In the genomic region with DNA sequence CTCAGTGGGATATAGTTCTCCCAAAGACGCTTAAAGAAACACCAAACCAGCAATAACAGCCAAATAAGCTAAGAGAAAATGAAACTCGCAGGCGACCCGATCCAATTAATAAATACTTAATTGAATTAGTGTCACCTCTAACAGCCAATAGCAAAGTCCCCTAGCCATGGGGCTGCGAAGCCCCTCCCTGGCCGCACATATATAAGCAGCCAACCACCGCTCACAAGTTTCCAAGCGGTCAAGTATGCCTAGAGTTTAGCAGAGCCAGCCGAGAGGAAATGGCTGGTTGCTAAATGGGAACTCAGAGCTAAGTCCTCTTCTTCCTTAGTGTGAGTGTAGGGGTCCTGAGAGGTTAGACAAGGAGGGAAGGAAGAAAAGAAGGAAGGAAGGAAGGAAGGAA, we compare ENCODE assay signal across 8 mouse cellular contexts. TPM values are rescaled to one million over a fixed set of nuclear protein-coding genes. Genes with fewer than 3 reads are reported as not detected.
DNase-seq lines count a peak whose midpoint lies in the region; ATAC-seq and TF ChIP-seq lines count a peak whose summit lies in the region.

A gene (plus strand): TSS at position 252 of the 400 bp plus-strand sequence.

- DNase-seq in cerebellum, adult 11 months: no peak
- no peak for DNase-seq in thymus, adult 2 months
- no peak for DNase-seq in thymus, postnatal 10 days (ENCODE audit: low spot score in 2 of 2)
- DNase-seq in limb, embryonic 11.5 days (ENCODE audit: low spot score): no peak
- DNase-seq in left cerebral cortex, postnatal 10 days (ENCODE audit: extremely low spot score in 1 of 2, low spot score in 2 of 2): no peak
- no peak for DNase-seq in thymus, postnatal 0 days (ENCODE audit: low spot score)

- H3K4me2 ChIP-seq in limb, embryonic 11.5 days (ENCODE audit: low read depth, severe bottlenecking): peak within 1 kb of the TSS; percentile 42
- peak within 1 kb of the TSS; percentile 37 for H3K4me2 ChIP-seq in neural tube, embryonic 14.5 days (ENCODE audit: low read depth, low read length)

- intact Hi-C loops in left cerebral cortex, postnatal 10 days (cut with DNase I): no loop called here

- 0 out of 2 replicates have a peak, but pooled peaks have one; percentile 23 for ATAC-seq in cerebellum, adult (ENCODE audit: insufficient number of reproducible peaks, low FRiP score, low TSS enrichment)
- no peak for ATAC-seq in limb, embryonic 11.5 days (ENCODE audit: insufficient number of reproducible peaks, low FRiP score, low TSS enrichment, low read depth)
- no peak for ATAC-seq in neural tube, embryonic 14.5 days (ENCODE audit: low read depth)

- H3K9ac ChIP-seq in limb, embryonic 11.5 days (ENCODE audit: low read length): no peak within 1 kb of the TSS
- H3K9ac ChIP-seq in neural tube, embryonic 14.5 days (replicated peaks; ENCODE audit: low read depth, low read length): 0 out of 2 replicates have a peak within 1 kb of the TSS, but pooled peaks have one; percentile 8

- H3K27me3 ChIP-seq in thymus, adult 2 months (ENCODE audit: control insufficient read depth, insufficient read depth, low read length): peaks cover 34% of the 10 kb centered on the region
- peaks cover 71% of the 10 kb centered on the region for H3K27me3 ChIP-seq in limb, embryonic 11.5 days (ENCODE audit: control insufficient read depth, insufficient read depth, low read length)
- peaks cover 51% of the 10 kb centered on the region for H3K27me3 ChIP-seq in neural tube, embryonic 14.5 days (ENCODE audit: control insufficient read depth, insufficient read depth, low read length)

- no peaks in the 10 kb centered on the region for H3K9me3 ChIP-seq in limb, embryonic 11.5 days (ENCODE audit: control insufficient read depth, low read length)
- no peaks in the 10 kb centered on the region for H3K9me3 ChIP-seq in neural tube, embryonic 14.5 days (ENCODE audit: control insufficient read depth, low read length)

- peaks cover 21% of the 10 kb centered on the region for H3K4me1 ChIP-seq in thymus, adult 2 months (replicated peaks; ENCODE audit: control insufficient read depth, insufficient read depth, low read length)
- H3K4me1 ChIP-seq in limb, embryonic 11.5 days (ENCODE audit: control insufficient read depth, insufficient read depth, low read length): peaks cover 16% of the 10 kb centered on the region; the same call in 1 of the 2 replicates
- H3K4me1 ChIP-seq in neural tube, embryonic 14.5 days (ENCODE audit: control insufficient read depth, insufficient read depth, low read length): peaks cover 13% of the 10 kb centered on the region

- TF ChIP-seq CTCF in thymus, adult 2 months (IDR thresholded peaks at IDR 0.05; ENCODE audit: borderline replicate concordance, control insufficient read depth, extremely low read depth, insufficient read depth, low read length, poor library complexity): no peak

- H3K36me3 ChIP-seq in thymus, adult 2 months (ENCODE audit: control insufficient read depth, insufficient read depth, low read length): no peaks in the 10 kb centered on the region
- H3K36me3 ChIP-seq in limb, embryonic 11.5 days (ENCODE audit: control insufficient read depth, insufficient read depth, low read length): no peaks in the 10 kb centered on the region
- no peaks in the 10 kb centered on the region for H3K36me3 ChIP-seq in neural tube, embryonic 14.5 days (ENCODE audit: control insufficient read depth, insufficient read depth, low read length)

- no peak for TF ChIP-seq POLR2A in thymus, adult 2 months (IDR thresholded peaks at IDR 0.05; ENCODE audit: control insufficient read depth, extremely low read depth, insufficient read depth, low read length, poor library complexity)

- no peak within 1 kb of the TSS for H3K27ac ChIP-seq in thymus, adult 2 months (ENCODE audit: control insufficient read depth, insufficient read depth, low read length)
- no peak within 1 kb of the TSS for H3K27ac ChIP-seq in limb, embryonic 11.5 days (replicated peaks; ENCODE audit: low read depth, low read length)
- no peak within 1 kb of the TSS for H3K27ac ChIP-seq in neural tube, embryonic 14.5 days (ENCODE audit: low read depth, low read length)

- H3K4me3 ChIP-seq in thymus, adult 2 months (ENCODE audit: control insufficient read depth, insufficient read depth, low read length): peak within 1 kb of the TSS; percentile 49
- H3K4me3 ChIP-seq in limb, embryonic 11.5 days (ENCODE audit: low read depth, low read length): peak within 1 kb of the TSS; percentile 30
- peak within 1 kb of the TSS; percentile 24 for H3K4me3 ChIP-seq in neural tube, embryonic 14.5 days (ENCODE audit: low read depth, low read length)

- 4% methylated on average over 9 of the region's 9 CpGs for WGBS in thymus, adult 2 months
- under 1% methylated on average over 9 of the region's 9 CpGs for WGBS in limb, embryonic 11.5 days
- WGBS in neural tube, embryonic 14.5 days: 0% methylated on average over 9 of the region's 9 CpGs

RNA-seq across cellular contexts. Expression of the gene that starts here (rescaled TPM):
- 0.78 and 1.4 TPM in 2 replicates for polyA plus RNA-seq in thymus, adult 2 months (2012; rRNA removed)
- 0.67 and 1.1 TPM in 2 replicates for polyA plus RNA-seq in limb, embryonic 11.5 days (2014; fragmentation: Nextera tagmentation; extraction: Ambion mirVana)
- polyA plus RNA-seq in neural tube, embryonic 14.5 days (2014; fragmentation: Nextera tagmentation; extraction: Ambion mirVana): not detected in 2 replicates
- total RNA-seq in left cerebral cortex, postnatal 10 days (2021): under 1 TPM; 0.24 to 0.28 TPM
- 0.06 and 0.18 TPM in 2 replicates for polyA plus RNA-seq in thymus, postnatal 0 days (2015; fragmentation: Nextera tagmentation; extraction: Ambion mirVana)
